Mouse (Mus musculus): ENCODE measurements around the gene Ccdc28a. TPM values are rescaled to one million over a fixed set of nuclear protein-coding genes. Genes with fewer than 3 reads are reported as not detected.

The Ccdc28a gene
- total and polyA plus RNA-seq, 3 experiments, result 5.0 to 16.4 TPM; not detected in 1

- TF ChIP-seq TCF12 (IDR thresholded peaks at IDR 0.05; ENCODE audit: low read depth, low read length), result no peak; the same call in 1 of the 2 replicates
- TF ChIP-seq NELFE (IDR thresholded peaks at IDR 0.05; ENCODE audit: low read depth, low read length), result peak; percentile 33
- no peak for TF ChIP-seq POLR2AphosphoS2 (IDR thresholded peaks at IDR 0.05; ENCODE audit: low read length)
- no peak for TF ChIP-seq ZKSCAN1 (IDR thresholded peaks at IDR 0.05; ENCODE audit: low read depth, low read length)
Measured at GRCm38 (mm10) chr10:18234560-18235401, at the start of gene Ccdc28a (continued).

- Histone ChIP-seq H3K9me3 (replicated peaks; ENCODE audit: insufficient read depth, low read length) (no peaks in the 10 kb centered on the region), H3K4me1 (ENCODE audit: control insufficient read depth in 1 of 2, insufficient read depth in 2 of 2, low read length in 2 of 2) (no peaks in the 10 kb centered on the region), H3K9ac (ENCODE audit: control insufficient read depth, low read depth, low read length, poor library complexity, severe bottlenecking) (no peak overlapping the region), H3K27ac (ENCODE audit: control insufficient read depth, low read depth, low read length) (no peak overlapping the region), H3K4me3 (ENCODE audit: control insufficient read depth in 1 of 2, insufficient read depth in 1 of 2, low read depth in 2 of 2, low read length in 2 of 2) (no peak overlapping the region), H3K36me3 (ENCODE audit: control insufficient read depth in 1 of 2, insufficient read depth in 2 of 2, low read length in 2 of 2) (no peaks in the 10 kb centered on the region), H3K27me3 (ENCODE audit: control insufficient read depth in 1 of 2, insufficient read depth in 2 of 2, low read length in 2 of 2) (peaks cover 0 to 3% of the 10 kb centered on the region in 2 experiments; a peak in 1 of 4 replicates), H3K79me2 (ENCODE audit: control insufficient read depth, insufficient read depth, low read length, poor library complexity) (no peaks in the 10 kb centered on the region)
- no peak for DNase-seq (ENCODE audit: low read depth, low spot score)
- TF ChIP-seq EP300 (IDR thresholded peaks at IDR 0.05; ENCODE audit: low read depth in 1 of 2, low read length in 2 of 2) (no peak), MAZ (IDR thresholded peaks at IDR 0.05; ENCODE audit: low read depth, low read length) (no peak), ZMIZ1 (IDR thresholded peaks at IDR 0.05; ENCODE audit: low read depth, low read length) (no peak), MAFK (IDR thresholded peaks at IDR 0.05; ENCODE audit: borderline replicate concordance, low read depth, low read length) (no peak), RAD21 (IDR thresholded peaks at IDR 0.05; ENCODE audit: low read depth, low read length) (no peak), GABPA (IDR thresholded peaks at IDR 0.05; ENCODE audit: low read depth, low read length) (no peak), MAX (IDR thresholded peaks at IDR 0.05; ENCODE audit: low read length) (no peak), KAT2A (conservative IDR thresholded peaks at IDR 0.05; ENCODE audit: low read depth, low read length) (no peak), TAL1 (IDR thresholded peaks at IDR 0.05; ENCODE audit: low read length) (no peak), POLR2AphosphoS2 (IDR thresholded peaks at IDR 0.05; ENCODE audit: low read length) (no peak), UBTF (IDR thresholded peaks at IDR 0.05; ENCODE audit: borderline replicate concordance, insufficient read depth, low read depth, low read length) (no peak)
Measured at GRCm38 (mm10) chr10:18283991-18284390, 49.2 kb upstream of the Ccdc28a start.

GRCm38 (mm10) chr10:18276090-18276734, 41.4 kb upstream of the Ccdc28a start:
- H3K4me3 ChIP-seq (ENCODE audit: control insufficient read depth in 1 of 2, insufficient read depth in 1 of 2, low read depth in 2 of 2, low read length in 2 of 2), result no peak overlapping the region
- no peak for DNase-seq (ENCODE audit: low read depth, low spot score)
- no peaks in the 10 kb centered on the region for H3K36me3 ChIP-seq (ENCODE audit: control insufficient read depth in 1 of 2, insufficient read depth in 2 of 2, low read length in 2 of 2)
- H3K9me3 ChIP-seq (replicated peaks; ENCODE audit: insufficient read depth, low read length), result no peaks in the 10 kb centered on the region
- no peak overlapping the region for H3K27ac ChIP-seq (ENCODE audit: control insufficient read depth, low read depth, low read length)
- no peaks in the 10 kb centered on the region for H3K27me3 ChIP-seq (ENCODE audit: control insufficient read depth in 1 of 2, insufficient read depth in 2 of 2, low read length in 2 of 2)
- H3K79me2 ChIP-seq (ENCODE audit: control insufficient read depth, insufficient read depth, low read length, poor library complexity), result no peaks in the 10 kb centered on the region
- no peak overlapping the region for H3K9ac ChIP-seq (ENCODE audit: control insufficient read depth, low read depth, low read length, poor library complexity, severe bottlenecking)
- no peaks in the 10 kb centered on the region for H3K4me1 ChIP-seq (ENCODE audit: control insufficient read depth in 1 of 2, insufficient read depth in 2 of 2, low read length in 2 of 2)
- TF ChIP-seq TCF12 (IDR thresholded peaks at IDR 0.05; ENCODE audit: low read depth, low read length), result no peak
- TF ChIP-seq CTCF (IDR thresholded peaks at IDR 0.05 in 2 of 3, conservative IDR thresholded peaks at IDR 0.05 in 1 of 3; ENCODE audit: control insufficient read depth in 1 of 3, insufficient read depth in 1 of 3, low read depth in 2 of 3, low read length in 3 of 3, poor library complexity in 1 of 3, severe bottlenecking in 1 of 3), result no peak
- TF ChIP-seq GABPA (IDR thresholded peaks at IDR 0.05; ENCODE audit: low read depth, low read length), result no peak
- TF ChIP-seq CHD1 (IDR thresholded peaks at IDR 0.05; ENCODE audit: low read depth, low read length), result no peak
- no peak for TF ChIP-seq ZNF384 (IDR thresholded peaks at IDR 0.05; ENCODE audit: low read depth, low read length)
- no peak for TF ChIP-seq MEF2A (IDR thresholded peaks at IDR 0.05; ENCODE audit: extremely low read depth, insufficient replicate concordance, low read depth, low read length, poor library complexity, severe bottlenecking)
- TF ChIP-seq CHD2 (IDR thresholded peaks at IDR 0.05; ENCODE audit: low read length), result no peak
- no peak for TF ChIP-seq SMC3 (IDR thresholded peaks at IDR 0.05; ENCODE audit: low read depth, low read length)
- no peak for TF ChIP-seq RCOR1 (IDR thresholded peaks at IDR 0.05; ENCODE audit: low read depth, low read length)
- no peak for TF ChIP-seq POLR2AphosphoS2 (IDR thresholded peaks at IDR 0.05; ENCODE audit: low read length)
- TF ChIP-seq MYB (IDR thresholded peaks at IDR 0.05; ENCODE audit: low read depth, low read length), result no peak
- no peak for TF ChIP-seq NRF1 (IDR thresholded peaks at IDR 0.05; ENCODE audit: insufficient read depth, low read depth, low read length, poor library complexity, severe bottlenecking)
- no peak for TF ChIP-seq MYC (IDR thresholded peaks at IDR 0.05; ENCODE audit: low read depth, low read length)
- TF ChIP-seq E2F4 (IDR thresholded peaks at IDR 0.05; ENCODE audit: borderline replicate concordance, low read depth, low read length), result no peak
- TF ChIP-seq ZC3H11A (IDR thresholded peaks at IDR 0.05; ENCODE audit: low read depth, low read length), result no peak
- TF ChIP-seq JUND (IDR thresholded peaks at IDR 0.05; ENCODE audit: low read depth, low read length), result no peak
